Mouse (Mus musculus): ENCODE results near the gene Lman1l. TPM values are rescaled to one million over a fixed set of nuclear protein-coding genes. Genes with fewer than 3 reads are reported as not detected.

Gene Lman1l
- total RNA-seq, 2 experiments from 2014 or later, result not detected

GRCm38 (mm10) chr9:57627892-57628291, 7.3 kb upstream of the Lman1l start:
- intact Hi-C loops (cut with DNase I), result loop anchor here (5.0 kb wide), 1 partner anchor 86 kb away; no protein-coding TSS in a partner anchor
- DNase-seq, result no peak

- intact Hi-C loops (cut with DNase I), result loop anchor here (5.0 kb wide), 1 partner anchor 85 kb away; no protein-coding TSS in a partner anchor
- no peak for DNase-seq
Measured at GRCm38 (mm10) chr9:57627191-57627590, 6.6 kb upstream of the Lman1l start.

DNA sequence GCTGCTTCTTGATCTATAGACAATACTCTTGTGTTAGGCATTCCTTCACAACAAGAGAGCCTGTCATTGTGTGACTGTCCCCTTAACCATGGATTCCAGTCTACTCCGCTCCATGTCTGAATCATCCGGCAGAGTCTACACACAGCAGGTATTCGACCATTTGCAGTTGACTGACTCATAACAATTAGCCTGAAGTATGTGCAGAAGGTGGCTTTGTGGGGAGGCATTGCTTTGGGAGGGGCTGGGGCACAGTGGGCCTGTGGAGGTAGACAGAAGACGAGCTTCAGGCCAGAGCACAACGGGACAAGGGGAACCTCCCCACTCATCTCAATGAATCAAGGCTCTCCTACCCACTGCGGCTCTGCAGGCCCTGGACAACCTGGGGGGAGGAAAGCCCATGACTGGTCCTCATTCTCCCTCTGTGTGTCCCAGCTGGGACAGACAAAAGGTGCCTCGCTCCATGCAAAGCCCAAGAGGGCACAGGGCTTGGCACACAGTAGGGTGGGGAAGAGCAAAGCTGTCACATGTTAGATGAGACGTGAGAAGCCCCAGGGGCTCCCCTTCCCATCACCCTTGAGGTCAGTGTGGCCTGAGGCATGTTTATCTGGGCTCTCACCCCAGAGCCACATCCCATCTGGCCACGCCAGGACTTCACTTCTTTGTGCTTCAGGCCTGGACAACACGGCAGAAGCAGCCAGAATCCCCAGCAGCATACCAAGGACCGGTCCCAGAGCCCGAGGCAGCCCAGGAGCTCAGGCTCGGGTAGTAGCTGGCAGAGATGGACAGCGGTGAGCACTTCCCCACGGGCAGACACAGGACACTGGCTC, 5.3 kb upstream of the Lman1l start:
- intact Hi-C loops (cut with DNase I), result loop anchor here (5.0 kb wide), 1 partner anchor 84 kb away; no protein-coding TSS in a partner anchor
- DNase-seq, result no peak

DNA sequence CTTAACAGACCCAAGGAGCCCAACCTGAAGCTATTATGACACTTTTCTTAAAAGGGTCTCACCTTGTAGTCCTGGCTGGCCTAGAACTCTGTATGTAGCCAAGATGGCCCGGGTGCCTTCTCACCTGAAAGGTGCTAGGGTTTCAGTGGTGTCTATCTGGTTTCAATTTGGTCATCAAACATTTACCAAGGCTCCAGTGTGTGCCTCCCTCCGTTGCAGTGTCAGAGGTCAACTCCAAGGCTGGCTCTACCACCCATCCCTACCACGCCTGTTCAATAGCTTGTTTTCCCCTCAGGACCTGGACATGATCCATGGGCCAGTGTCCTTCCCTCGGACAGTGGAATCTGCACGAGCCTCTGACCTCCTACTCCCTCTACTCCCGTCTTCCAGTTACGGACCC, 3.7 kb upstream of the Lman1l start:
- intact Hi-C loops (cut with DNase I), result no loop called here
- no peak for DNase-seq

- DNase-seq, result no peak
- intact Hi-C loops (cut with DNase I), result no loop called here
Measured at GRCm38 (mm10) chr9:57618854-57619253, 1.7 kb downstream of the Lman1l start.

GRCm38 (mm10) chr9:57617556-57618169, 2.9 kb downstream of the Lman1l start:
- intact Hi-C loops (cut with DNase I), result no loop called here
- DNase-seq, result no peak

GRCm38 (mm10) chr9:57614786-57615185, 5.8 kb downstream of the Lman1l start:
- intact Hi-C loops (cut with DNase I), result no loop called here
- DNase-seq, result no peak

DNA sequence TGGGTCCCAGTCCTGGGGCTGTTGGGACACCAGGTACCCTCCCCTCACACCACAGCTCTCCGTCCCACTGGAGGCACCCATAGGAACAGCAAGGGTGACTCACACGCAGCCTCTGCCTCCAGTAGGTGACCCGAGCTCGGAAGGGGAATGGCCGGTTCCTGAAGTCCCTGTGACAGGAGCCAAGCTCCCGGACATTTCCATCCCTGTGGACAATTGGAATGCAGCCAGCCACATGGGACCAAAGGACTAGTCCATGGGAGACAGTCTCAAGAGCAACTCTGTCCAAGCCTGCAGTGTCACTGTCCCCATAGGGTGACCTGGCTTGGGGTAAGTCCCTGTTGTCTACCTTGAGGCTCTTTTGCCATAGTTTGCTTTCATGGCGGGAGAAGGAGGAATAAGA, 6.6 kb downstream of the Lman1l start:
- no peak for DNase-seq
- intact Hi-C loops (cut with DNase I), result no loop called here

DNA sequence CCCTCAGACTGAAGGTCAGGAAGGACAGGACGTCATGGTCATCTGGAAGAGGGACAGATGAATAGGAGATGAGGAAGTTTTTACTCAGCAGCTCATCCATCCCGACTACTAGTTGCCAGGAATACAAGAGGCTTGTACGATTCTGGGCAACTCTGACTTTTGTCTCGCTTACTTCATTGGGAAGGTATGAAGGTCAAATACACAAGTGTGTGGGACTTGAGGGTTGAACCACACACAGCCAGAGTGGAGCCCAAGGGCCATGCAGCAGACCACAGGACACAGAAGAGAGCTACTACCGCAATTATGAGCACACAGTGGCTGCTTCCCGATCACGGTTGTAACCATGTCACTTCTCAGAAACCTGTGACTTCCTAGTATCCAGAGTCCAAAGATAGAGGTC, 8.0 kb downstream of the Lman1l start:
- no peak for DNase-seq
- intact Hi-C loops (cut with DNase I), result no loop called here

- DNase-seq, result no peak
- intact Hi-C loops (cut with DNase I), result no loop called here
Measured at GRCm38 (mm10) chr9:57610359-57610826, 10.2 kb downstream of the Lman1l start.

DNA sequence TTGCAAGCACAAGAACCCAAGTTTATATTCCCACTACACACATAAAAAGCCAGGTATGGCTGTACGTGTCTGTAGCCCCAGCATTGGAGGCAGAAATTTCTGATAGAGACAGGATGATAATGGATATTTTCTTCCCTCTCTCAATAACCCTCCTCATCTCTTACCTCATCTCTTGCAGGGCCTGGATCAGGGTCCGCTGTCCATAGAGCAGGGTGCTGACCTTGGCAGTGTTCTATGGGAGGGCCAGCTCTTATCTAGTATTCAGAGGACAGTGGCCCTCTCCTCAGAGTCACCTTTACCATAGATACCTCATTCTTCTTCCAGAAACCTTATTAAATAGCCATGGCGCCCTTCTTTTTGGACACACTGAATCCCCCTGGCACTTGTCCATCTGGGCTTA, 10.8 kb downstream of the Lman1l start:
- DNase-seq, result no peak
- intact Hi-C loops (cut with DNase I), result no loop called here

- intact Hi-C loops (cut with DNase I), result no loop called here
- peak; percentile 55 to 76 for DNase-seq
Measured at GRCm38 (mm10) chr9:57606139-57606851, 14.3 kb downstream of the Lman1l start, which contains the start of gene Cplx3. TSS of gene Cplx3 (minus strand) at chr9:57606281.

GRCm38 (mm10) chr9:57605503-57605902, 15.1 kb downstream of the Lman1l start:
- no peak for DNase-seq
- intact Hi-C loops (cut with DNase I), result no loop called here

GRCm38 (mm10) chr9:57604875-57605274, 15.7 kb downstream of the Lman1l start:
- no peak for DNase-seq
- intact Hi-C loops (cut with DNase I), result no loop called here

- DNase-seq, result no peak
- intact Hi-C loops (cut with DNase I), result no loop called here
Measured at GRCm38 (mm10) chr9:57602098-57602497, 18.5 kb downstream of the Lman1l start.

- intact Hi-C loops (cut with DNase I), result no loop called here
- peak; percentile 25 to 31 for DNase-seq
Measured at GRCm38 (mm10) chr9:57601353-57601706, 19.2 kb downstream of the Lman1l start.

- intact Hi-C loops (cut with DNase I), result no loop called here
- DNase-seq, result no peak
Measured at GRCm38 (mm10) chr9:57600620-57601352, 19.8 kb downstream of the Lman1l start.

GRCm38 (mm10) chr9:57598851-57599563, 21.6 kb downstream of the Lman1l start:
- DNase-seq, result no peak
- intact Hi-C loops (cut with DNase I), result no loop called here

GRCm38 (mm10) chr9:57597929-57598382, 22.6 kb downstream of the Lman1l start:
- intact Hi-C loops (cut with DNase I), result no loop called here
- no peak for DNase-seq

DNA sequence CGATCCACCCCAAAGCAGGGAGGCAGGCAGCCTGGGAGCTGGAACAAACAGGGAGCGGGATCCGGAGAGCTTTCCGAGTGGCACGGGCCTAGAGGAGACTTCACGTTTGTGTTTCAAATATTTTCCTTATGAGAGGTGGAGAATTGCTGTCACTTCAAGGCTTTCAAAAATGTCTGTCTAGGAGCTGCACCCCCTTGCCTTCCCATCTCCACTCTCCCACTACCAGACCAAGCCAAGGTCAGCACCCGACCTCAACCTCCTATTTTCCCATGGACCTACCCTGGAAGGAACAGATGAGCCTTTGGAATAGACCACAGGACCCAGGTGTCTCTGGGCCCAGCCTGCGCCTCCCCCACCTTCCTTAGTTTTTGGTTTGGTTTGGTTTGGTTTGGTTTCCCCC, 23.3 kb downstream of the Lman1l start:
- no peak for DNase-seq
- intact Hi-C loops (cut with DNase I), result no loop called here
